Mouse (Mus musculus) bone marrow, adult 2 months (tissue): ENCODE measurements around the gene Trpv2.

Experiments used
- CTCF ChIP-seq: fragments of 200-500 bp; IDR thresholded peaks from 2 replicates; pipeline ENCODE4 v1.5.1; 2011; ENCODE audit warnings: low read length, control low read depth; ENCODE audit not compliant: control insufficient read depth, insufficient read depth
- POLR2A ChIP-seq: fragments of 200-500 bp; IDR thresholded peaks from 2 replicates; pipeline ENCODE4 v1.6.1; 2011; ENCODE audit warnings: low read depth, mild to moderate bottlenecking, control low read depth, low read length, borderline replicate concordance; ENCODE audit not compliant: control insufficient read depth

DNA sequence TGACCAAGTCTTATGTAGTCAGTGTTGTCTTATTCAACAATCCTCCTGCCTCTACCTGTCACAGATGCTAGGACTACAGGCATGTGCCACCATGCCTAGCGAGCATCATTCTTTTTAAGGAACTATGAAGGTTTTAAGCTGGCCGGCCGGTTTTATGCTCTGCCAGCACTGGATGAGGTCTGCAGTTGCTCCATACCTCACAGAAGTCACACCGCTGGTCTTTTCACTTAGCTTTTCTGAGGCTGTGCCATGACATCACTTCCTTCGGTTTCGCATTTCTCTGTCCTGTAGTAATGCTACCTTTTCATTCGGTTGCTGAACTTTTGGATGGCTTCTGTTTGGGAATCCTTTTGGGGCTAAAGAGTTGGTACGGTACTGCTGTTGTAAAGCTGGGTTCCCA, 32.7 kb upstream of the Trpv2 start:
- TF ChIP-seq CTCF (no peak), POLR2A (no peak)
